Mouse (Mus musculus): ENCODE measurements around the gene Itpk1. TPM values are rescaled to one million over a fixed set of nuclear protein-coding genes. Genes with fewer than 3 reads are reported as not detected.

The Itpk1 gene
- polyA plus RNA-seq, 1 experiment = 4.5 TPM

DNA sequence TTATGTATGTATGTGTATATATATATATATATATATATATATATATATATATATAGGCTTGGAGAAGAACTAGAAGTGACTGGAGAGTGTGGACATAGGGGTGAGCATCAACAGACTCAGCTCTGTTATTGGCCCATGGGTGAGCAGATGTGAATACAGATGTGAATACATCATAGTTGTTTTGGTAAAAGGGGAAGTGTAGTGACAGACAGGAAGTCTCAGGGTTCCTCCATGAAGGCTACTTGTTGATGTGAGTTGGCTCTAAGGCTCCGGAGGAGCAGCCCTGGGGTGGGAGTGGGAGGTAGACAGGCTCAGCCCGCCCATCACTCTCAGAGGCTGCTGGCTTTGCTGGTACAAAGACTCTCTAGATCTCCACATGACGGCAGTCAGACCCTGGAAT is 180.5 kb downstream of the Itpk1 start:
- H3K79me2 ChIP-seq (ENCODE audit: control insufficient read depth, insufficient read depth) = no peaks in the 10 kb centered on the region
- H3K79me3 ChIP-seq (ENCODE audit: low read depth) = no peaks in the 10 kb centered on the region
- TF ChIP-seq MYOG (IDR thresholded peaks at IDR 0.05; ENCODE audit: control insufficient read depth, extremely low read depth, insufficient read length) (no peak), FOSL1 (IDR thresholded peaks at IDR 0.05; ENCODE audit: insufficient read depth, low read length, poor library complexity, severe bottlenecking) (no peak), CTCF (IDR thresholded peaks at IDR 0.05; ENCODE audit: control insufficient read depth, insufficient read depth, insufficient read length) (no peak)
- H3ac ChIP-seq (ENCODE audit: control insufficient read depth, insufficient read length, low read depth) = no peak overlapping the region
- H3K36me3 ChIP-seq (ENCODE audit: control insufficient read depth, insufficient read depth) = no peaks in the 10 kb centered on the region
- no peak overlapping the region for H3K4me3 ChIP-seq (ENCODE audit: insufficient read depth, poor library complexity, severe bottlenecking)
- H3K27me3 ChIP-seq (ENCODE audit: control insufficient read depth, insufficient read depth, insufficient read length) = peaks cover 51% of the 10 kb centered on the region

DNA sequence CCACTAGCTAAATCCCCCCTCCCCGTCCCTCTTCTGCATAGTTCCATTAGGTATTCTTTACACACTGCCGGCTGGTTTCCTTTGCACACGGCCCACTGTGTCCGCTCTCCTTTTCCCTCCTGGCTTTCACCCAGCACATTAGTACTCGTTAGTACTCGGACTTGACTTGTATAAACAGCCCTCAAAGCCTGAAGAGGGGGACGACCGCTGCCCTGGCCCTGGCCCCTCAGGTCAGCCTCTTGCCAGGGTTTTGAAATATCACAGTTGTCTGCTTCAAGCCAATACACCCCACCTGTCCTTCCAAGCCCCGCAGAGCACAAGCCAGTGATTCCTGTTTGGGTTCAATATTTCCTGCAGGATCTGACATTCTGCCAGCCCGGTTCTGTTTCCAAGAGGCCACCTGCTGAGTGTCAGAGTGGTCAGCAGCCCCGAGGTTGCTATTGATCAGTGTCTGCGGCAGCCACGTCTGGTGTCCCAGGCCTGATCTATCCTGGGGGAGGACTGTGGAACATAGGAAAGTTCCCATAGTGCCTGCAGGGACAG is 182.9 kb downstream of the Itpk1 start:
- Histone ChIP-seq H3K79me2 (ENCODE audit: control insufficient read depth, insufficient read depth) (no peaks in the 10 kb centered on the region), H3K4me3 (ENCODE audit: insufficient read depth, poor library complexity, severe bottlenecking) (no peak overlapping the region), H3K36me3 (ENCODE audit: control insufficient read depth, insufficient read depth) (no peaks in the 10 kb centered on the region), H3ac (ENCODE audit: control insufficient read depth, insufficient read length, low read depth) (no peak overlapping the region), H3K27me3 (ENCODE audit: control insufficient read depth, insufficient read depth, insufficient read length) (peaks cover 40% of the 10 kb centered on the region), H3K79me3 (ENCODE audit: low read depth) (no peaks in the 10 kb centered on the region)
- TF ChIP-seq MAX (IDR thresholded peaks at IDR 0.05) = no peak
- TF ChIP-seq FOSL1 (IDR thresholded peaks at IDR 0.05; ENCODE audit: insufficient read depth, low read length, poor library complexity, severe bottlenecking) = no peak
- TF ChIP-seq USF1 (IDR thresholded peaks at IDR 0.05; ENCODE audit: low read depth) = no peak
- no peak for TF ChIP-seq MYOD1 (IDR thresholded peaks at IDR 0.05; ENCODE audit: control insufficient read depth, insufficient read length, low read depth)
- TF ChIP-seq MYOG (IDR thresholded peaks at IDR 0.05; ENCODE audit: control insufficient read depth, extremely low read depth, insufficient read length) = no peak
- TF ChIP-seq CEBPB (IDR thresholded peaks at IDR 0.05; ENCODE audit: low read depth) = no peak
- TF ChIP-seq CTCF (IDR thresholded peaks at IDR 0.05; ENCODE audit: control insufficient read depth, insufficient read depth, insufficient read length) = no peak

DNA sequence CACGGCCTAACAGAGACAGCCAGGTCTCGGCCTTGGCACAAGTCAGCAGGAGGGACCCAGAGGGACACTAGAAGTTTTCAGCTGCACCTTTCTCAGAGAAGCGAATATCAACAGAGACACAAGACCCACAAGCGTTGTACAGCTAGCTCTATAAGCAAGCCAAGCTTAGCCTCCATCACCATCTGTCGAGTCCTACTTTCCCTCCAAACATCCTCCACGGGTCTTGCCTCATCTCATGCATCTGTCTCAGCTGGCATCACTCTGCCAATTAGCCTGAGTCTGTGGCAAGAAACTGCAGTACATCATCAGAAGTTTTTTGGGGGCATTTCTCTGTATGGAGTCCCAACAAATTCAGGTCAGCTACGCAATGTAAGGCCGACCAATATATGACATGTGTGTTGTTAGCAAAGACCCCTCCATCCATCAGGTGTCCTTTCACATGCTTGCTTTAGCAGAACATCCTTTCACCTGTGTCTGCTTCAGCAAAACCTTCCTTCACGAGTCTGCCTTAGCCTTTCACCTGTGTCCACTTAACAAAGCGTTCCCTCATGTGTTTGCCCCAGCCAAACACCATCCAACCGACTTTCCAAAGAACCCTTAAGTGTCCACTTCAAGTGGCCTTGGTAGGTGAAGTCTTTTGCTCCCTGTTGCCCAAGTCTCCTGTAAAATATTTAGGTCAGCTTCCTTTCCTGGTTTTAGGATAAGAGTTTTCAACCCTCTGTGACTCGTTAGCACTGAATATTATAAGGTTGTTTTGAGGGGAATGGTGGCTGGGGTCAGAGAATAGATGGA is 184.6 kb downstream of the Itpk1 start:
- Histone ChIP-seq H3K27me3 (ENCODE audit: control insufficient read depth, insufficient read depth, insufficient read length) (peaks cover 31% of the 10 kb centered on the region), H3K36me3 (ENCODE audit: control insufficient read depth, insufficient read depth) (no peaks in the 10 kb centered on the region), H3K79me3 (ENCODE audit: low read depth) (no peaks in the 10 kb centered on the region), H3ac (ENCODE audit: control insufficient read depth, insufficient read length, low read depth) (no peak overlapping the region), H3K4me3 (ENCODE audit: insufficient read depth, poor library complexity, severe bottlenecking) (no peak overlapping the region), H3K79me2 (ENCODE audit: control insufficient read depth, insufficient read depth) (no peaks in the 10 kb centered on the region)
- no peak for TF ChIP-seq MYOG (IDR thresholded peaks at IDR 0.05; ENCODE audit: control insufficient read depth, extremely low read depth, insufficient read length)
- no peak for TF ChIP-seq CTCF (IDR thresholded peaks at IDR 0.05; ENCODE audit: control insufficient read depth, insufficient read depth, insufficient read length)
- no peak for TF ChIP-seq CEBPB (IDR thresholded peaks at IDR 0.05; ENCODE audit: low read depth)
- no peak for TF ChIP-seq MYOD1 (IDR thresholded peaks at IDR 0.05; ENCODE audit: control insufficient read depth, insufficient read length, low read depth)

Small RNA genes within 50 kb of the gene (microRNA-seq; reads per million reads assigned to microRNA genes)
- gene Mir1936 (ENCODE audit: borderline microRNAs expressed) = not detected

Other genes with a start within 250 kb of the Itpk1 start
- 7.3 TPM for gene Golga5, start 235.8 kb downstream of the Itpk1 start, polyA plus RNA-seq (2012; fragmentation: generic; extraction: Trizol)
- gene Chga, start 150.0 kb downstream of the Itpk1 start, polyA plus RNA-seq (2012; fragmentation: generic; extraction: Trizol) = 0.01 TPM
- gene Moap1, start 38.7 kb upstream of the Itpk1 start, polyA plus RNA-seq (2012; fragmentation: generic; extraction: Trizol) = 4.7 TPM
- gene Tmem251, start 38.8 kb upstream of the Itpk1 start, polyA plus RNA-seq (2012; fragmentation: generic; extraction: Trizol) = 4.5 TPM
- gene Gm28051, start 52.8 kb upstream of the Itpk1 start, polyA plus RNA-seq (2012; fragmentation: generic; extraction: Trizol) = 0.13 TPM
- gene Gon7, start 52.9 kb upstream of the Itpk1 start, polyA plus RNA-seq (2012; fragmentation: generic; extraction: Trizol) = 8.9 TPM
- 20.6 TPM for gene Ubr7, start 53.0 kb upstream of the Itpk1 start, polyA plus RNA-seq (2012; fragmentation: generic; extraction: Trizol)
- gene Gm20604, start 53.7 kb upstream of the Itpk1 start, polyA plus RNA-seq (2012; fragmentation: generic; extraction: Trizol) = 6.0 TPM
- gene Btbd7, start 173.5 kb upstream of the Itpk1 start, polyA plus RNA-seq (2012; fragmentation: generic; extraction: Trizol) = 7.3 TPM
- not detected for gene Cox8c, start 194.4 kb upstream of the Itpk1 start, polyA plus RNA-seq (2012; fragmentation: generic; extraction: Trizol)
- not detected for gene Unc79, start 243.9 kb upstream of the Itpk1 start, polyA plus RNA-seq (2012; fragmentation: generic; extraction: Trizol)

Measured in C2C12 (cell line).